Mouse (Mus musculus) stomach, embryonic 14.5 days (tissue): ENCODE results near the gene Sec61b. TPM values are rescaled to one million over a fixed set of nuclear protein-coding genes. Genes with fewer than 3 reads are reported as not detected.

Experiments
- ATAC-seq: fragments of 200-750 bp; cut with Nextera tagmentation; 2 replicates; pipeline ENCODE4 v1.8.0; 2017; ENCODE audit warnings: low read depth, moderate TSS enrichment; ENCODE audit not compliant: insufficient number of reproducible peaks, insufficient read depth, low FRiP score
- H3K27ac ChIP-seq: fragments of 300-500 bp; sonication (generic); 2 replicates; pipeline ENCODE4 v1.5.1; 2014; ENCODE audit warnings: mild to moderate bottlenecking, low read length, moderate library complexity, mixed read lengths
- H3K27me3 ChIP-seq: fragments of 300-500 bp; sonication (generic); 2 replicates; pipeline ENCODE4 v1.6.1; 2014; ENCODE audit warnings: low read length, control low read depth, mixed read lengths; ENCODE audit not compliant: control insufficient read depth, insufficient read depth
- H3K36me3 ChIP-seq: fragments of 300-500 bp; sonication (generic); 2 replicates; pipeline ENCODE4 v1.6.1; 2014; ENCODE audit warnings: mild to moderate bottlenecking, control low read depth, low read length, moderate library complexity, mixed read lengths; ENCODE audit not compliant: control insufficient read depth, insufficient read depth
- H3K4me1 ChIP-seq: fragments of 300-500 bp; sonication (generic); 2 replicates; pipeline ENCODE4 v1.6.1; 2014; ENCODE audit warnings: low read length, control low read depth, mixed read lengths; ENCODE audit not compliant: control insufficient read depth, insufficient read depth
- H3K4me2 ChIP-seq: fragments of 300-500 bp; sonication (generic); replicated peaks from 2 replicates; pipeline ENCODE4 v1.6.1; 2014; ENCODE audit warnings: low read depth, low read length, control low read depth
- H3K4me3 ChIP-seq: fragments of 300-500 bp; sonication (generic); 2 replicates; pipeline ENCODE4 v1.5.1; 2014; ENCODE audit warnings: low read depth, low read length, control low read depth
- H3K9ac ChIP-seq: fragments of 300-500 bp; sonication (generic); replicated peaks from 2 replicates; pipeline ENCODE4 v1.6.1; 2014; ENCODE audit warnings: low read depth, mild to moderate bottlenecking, control low read depth, low read length, moderate library complexity, mixed read lengths
- H3K9me3 ChIP-seq: fragments of 300-500 bp; sonication (generic); 2 replicates; pipeline ENCODE4 v1.6.1; 2016; ENCODE audit warnings: low read depth, low read length, control low read depth; ENCODE audit not compliant: control insufficient read depth
- WGBS: fragments of 180-500 bp; shearing (Covaris S2); extraction: QIAGEN DNeasy Blood & Tissue Kit; methylation state at CpG from one replicate; pipeline ENCODE4 v1.1.7; 2014; 5-methylcytosine and 5-hydroxymethylcytosine counted together
- polyA plus RNA-seq: library from polyadenylated mRNA; unstranded; fragments of >200 nt; fragmentation: Nextera tagmentation; extraction: Ambion mirVana; gene quantifications from 2 replicates; pipeline ENCODE4 v1.2.1, GENCODE M21; 2014

Gene Sec61b
- polyA plus RNA-seq, 1 experiment from 2014 or later, result 409 TPM

- WGBS, result 77% methylated on average over 2 of the region's 2 CpGs
Measured at GRCm38 (mm10) chr4:47494686-47495085, 20.2 kb downstream of the Sec61b start.

GRCm38 (mm10) chr4:47497811-47498385 lies 23.4 kb downstream of the Sec61b start:
- no peak for ATAC-seq
- Histone ChIP-seq H3K9ac (no peak overlapping the region), H3K9me3 (no peaks in the 10 kb centered on the region), H3K4me2 (no peak overlapping the region), H3K27me3 (no peaks in the 10 kb centered on the region), H3K27ac (no peak overlapping the region), H3K36me3 (no peaks in the 10 kb centered on the region), H3K4me3 (no peak overlapping the region), H3K4me1 (no peaks in the 10 kb centered on the region)
- WGBS, result 57% methylated on average over 7 of the region's 7 CpGs

More at GRCm38 (mm10) chr4:47494686-47495085, 20.2 kb downstream of the Sec61b start:
- Histone ChIP-seq H3K4me1 (no peaks in the 10 kb centered on the region), H3K9ac (no peak overlapping the region), H3K4me2 (no peak overlapping the region), H3K27me3 (no peaks in the 10 kb centered on the region), H3K27ac (no peak overlapping the region), H3K9me3 (no peaks in the 10 kb centered on the region), H3K4me3 (no peak overlapping the region), H3K36me3 (no peaks in the 10 kb centered on the region)
- no peak for ATAC-seq

- H3K4me1 ChIP-seq, result no peaks in the 10 kb centered on the region
- ATAC-seq, result no peak
- no peaks in the 10 kb centered on the region for H3K36me3 ChIP-seq
- no peak overlapping the region for H3K9ac ChIP-seq
- H3K9me3 ChIP-seq, result no peaks in the 10 kb centered on the region
- H3K27me3 ChIP-seq, result no peaks in the 10 kb centered on the region
- WGBS, result 72% methylated on average over 10 of the region's 10 CpGs
- no peak overlapping the region for H3K4me2 ChIP-seq
- H3K27ac ChIP-seq, result no peak overlapping the region
- no peak overlapping the region for H3K4me3 ChIP-seq
Measured at GRCm38 (mm10) chr4:47499121-47499545, 24.7 kb downstream of the Sec61b start.

GRCm38 (mm10) chr4:47502546-47502971 lies 28.1 kb downstream of the Sec61b start:
- Histone ChIP-seq H3K9ac (no peak overlapping the region), H3K4me3 (no peak overlapping the region), H3K36me3 (no peaks in the 10 kb centered on the region), H3K4me2 (no peak overlapping the region), H3K9me3 (no peaks in the 10 kb centered on the region), H3K27ac (no peak overlapping the region), H3K27me3 (no peaks in the 10 kb centered on the region), H3K4me1 (no peaks in the 10 kb centered on the region)
- WGBS, result 21% methylated on average over 4 of the region's 4 CpGs
- ATAC-seq, result no peak

GRCm38 (mm10) chr4:47503045-47503444 lies 28.6 kb downstream of the Sec61b start:
- Histone ChIP-seq H3K4me2 (no peak overlapping the region), H3K4me3 (no peak overlapping the region), H3K9me3 (no peaks in the 10 kb centered on the region), H3K4me1 (no peaks in the 10 kb centered on the region), H3K9ac (no peak overlapping the region), H3K36me3 (no peaks in the 10 kb centered on the region), H3K27ac (no peak overlapping the region), H3K27me3 (no peaks in the 10 kb centered on the region)
- 75% methylated on average over 6 of the region's 6 CpGs for WGBS
- no peak for ATAC-seq

GRCm38 (mm10) chr4:47504841-47505517 lies 30.5 kb downstream of the Sec61b start:
- Histone ChIP-seq H3K36me3 (no peaks in the 10 kb centered on the region), H3K4me2 (no peak overlapping the region), H3K9me3 (no peaks in the 10 kb centered on the region), H3K4me1 (no peaks in the 10 kb centered on the region), H3K27ac (no peak overlapping the region), H3K9ac (no peak overlapping the region), H3K27me3 (no peaks in the 10 kb centered on the region; the same call in 1 of the 2 replicates), H3K4me3 (no peak overlapping the region)
- no peak for ATAC-seq
- WGBS, result 80% methylated on average over 10 of the region's 10 CpGs

- Histone ChIP-seq H3K27ac (no peak overlapping the region), H3K27me3 (no peaks in the 10 kb centered on the region), H3K9me3 (no peaks in the 10 kb centered on the region), H3K4me2 (no peak overlapping the region), H3K36me3 (no peaks in the 10 kb centered on the region), H3K4me1 (no peaks in the 10 kb centered on the region), H3K4me3 (no peak overlapping the region), H3K9ac (no peak overlapping the region)
- WGBS, result 68% methylated on average over 12 of the region's 12 CpGs
- peak; percentile 49; the same call in 1 of the 2 replicates for ATAC-seq
Measured at GRCm38 (mm10) chr4:47518551-47519181, 44.2 kb downstream of the Sec61b start.

GRCm38 (mm10) chr4:47520076-47520475 lies 45.6 kb downstream of the Sec61b start:
- no peak overlapping the region for H3K4me2 ChIP-seq
- ATAC-seq, result no peak
- H3K27ac ChIP-seq, result no peak overlapping the region
- H3K9me3 ChIP-seq, result no peaks in the 10 kb centered on the region
- H3K4me3 ChIP-seq, result no peak overlapping the region
- 49% methylated on average over 4 of the region's 4 CpGs for WGBS
- H3K9ac ChIP-seq, result no peak overlapping the region
- H3K4me1 ChIP-seq, result no peaks in the 10 kb centered on the region
- H3K27me3 ChIP-seq, result no peaks in the 10 kb centered on the region
- H3K36me3 ChIP-seq, result no peaks in the 10 kb centered on the region
